Mouse (Mus musculus) hindlimb bud, embryonic 11.5 days (tissue): ENCODE measurements around the gene Susd1.
"Not testable (repeated sequence)": the region's sequence is repeated elsewhere in the genome, so short reads cannot be mapped to it uniquely, and the experiment has no call there.

Experiments used
- DNase-seq: peaks from one replicate; pipeline ENCODE4 v3.0.0-alpha.2; 2012; ENCODE audit warnings: low read depth, low spot score; ENCODE audit errors: extremely low spot score

Gene Susd1

DNA sequence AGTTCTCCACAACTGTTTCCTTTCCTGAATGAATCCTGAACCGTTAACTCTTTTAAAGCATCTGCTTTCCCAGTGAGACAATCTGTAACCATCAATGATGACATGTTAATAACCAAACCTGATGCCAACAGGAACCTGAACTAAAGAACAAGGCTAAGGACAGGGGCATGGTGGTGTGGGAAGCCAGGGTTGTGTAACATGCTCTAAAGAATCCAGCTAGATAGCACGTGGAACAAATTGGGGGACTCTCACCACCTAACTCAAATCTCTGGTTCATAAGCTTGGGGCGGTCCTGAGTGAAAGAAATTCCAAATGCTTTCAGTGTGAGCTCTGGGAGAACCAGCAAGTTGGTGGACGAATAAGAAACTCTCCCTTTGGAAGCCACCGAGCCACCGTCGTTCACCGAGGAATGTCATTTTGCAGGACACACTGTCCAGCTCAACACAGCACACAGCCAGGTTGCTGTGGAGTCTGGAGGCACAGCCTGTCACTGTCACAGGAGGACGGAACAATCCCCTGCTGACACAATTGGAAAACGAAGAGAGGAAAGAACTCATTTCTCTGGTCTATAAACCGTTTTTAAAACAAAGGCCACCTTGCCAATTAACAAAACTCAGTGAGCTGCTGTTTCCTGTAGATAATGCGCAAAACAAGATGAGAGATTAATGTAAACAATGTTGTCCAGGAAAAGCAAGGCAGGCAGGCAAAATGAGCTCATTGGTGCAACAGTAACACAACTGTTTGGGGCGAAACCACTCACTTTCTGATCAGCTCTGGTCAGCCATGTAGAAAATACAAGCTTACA, 146.3 kb downstream of the Susd1 start:
- DNase-seq: no peak

DNA sequence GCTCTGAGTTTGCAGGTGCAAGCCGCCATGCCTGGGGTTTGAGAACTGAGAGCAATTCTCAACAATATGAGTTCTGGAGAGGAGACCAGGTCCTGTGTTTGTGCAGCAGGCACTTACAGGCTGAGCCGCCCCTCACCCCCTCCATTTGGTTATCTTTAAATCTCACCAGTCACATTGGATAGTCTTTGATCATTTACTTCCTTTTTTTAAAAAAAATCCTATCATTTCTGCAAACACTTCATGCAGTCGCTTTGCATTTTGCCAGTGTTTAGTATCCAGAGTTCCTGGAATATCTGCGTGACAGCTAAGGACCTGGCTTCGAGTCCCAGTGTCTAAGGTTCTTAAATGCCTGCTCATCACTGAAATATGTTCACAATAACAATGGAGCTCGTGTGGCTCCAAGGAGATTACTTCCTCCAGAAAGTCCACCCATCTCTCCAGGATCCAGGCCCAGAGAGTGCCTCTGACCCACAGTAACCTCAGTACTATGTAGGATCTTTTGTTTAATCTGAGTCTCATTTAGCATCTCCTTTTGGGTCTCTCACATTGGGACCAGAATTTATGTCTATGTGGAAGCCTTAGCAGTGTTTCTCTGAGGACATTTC, 147.4 kb downstream of the Susd1 start:
- no peak for DNase-seq

DNA sequence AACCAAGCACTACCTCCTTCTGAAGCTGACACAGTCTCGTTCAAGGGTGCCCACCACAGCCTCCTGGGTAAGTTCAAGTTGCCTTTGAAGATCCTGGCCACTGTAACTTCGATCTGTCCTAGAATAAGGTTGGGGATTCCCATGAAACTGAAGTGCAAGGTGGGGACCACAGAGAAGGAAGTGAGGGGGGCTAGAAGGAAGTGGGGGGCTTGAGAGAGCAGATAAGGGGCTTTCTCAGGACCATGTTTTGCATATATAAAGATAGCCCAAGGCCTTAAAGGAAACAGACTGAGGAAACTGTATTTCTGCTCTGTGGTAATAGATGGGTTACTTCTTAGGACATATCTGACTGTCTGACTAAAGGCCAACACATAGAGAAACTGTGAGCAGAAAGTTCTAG, 151.3 kb downstream of the Susd1 start:
- DNase-seq: no peak

DNA sequence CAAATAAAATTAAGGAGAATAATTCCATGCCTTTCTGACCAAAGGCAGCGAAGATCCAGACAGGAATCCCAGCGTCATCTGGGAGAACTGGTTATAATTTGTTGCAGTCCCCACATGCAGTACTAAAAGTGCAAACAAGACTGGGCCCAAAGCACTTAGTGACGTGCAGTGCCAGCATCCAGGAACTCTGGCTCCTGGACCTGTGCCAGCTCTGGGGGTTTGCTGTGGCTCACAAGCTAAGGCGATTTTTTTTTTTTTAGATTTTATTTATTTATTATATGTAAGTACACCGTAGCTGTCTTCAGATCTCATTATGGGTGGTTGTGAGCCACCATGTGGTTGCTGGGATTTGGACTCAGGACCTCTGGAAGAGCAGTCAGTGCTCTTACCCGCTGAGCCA, 152.1 kb downstream of the Susd1 start:
- DNase-seq: not testable (repeated sequence)

DNA sequence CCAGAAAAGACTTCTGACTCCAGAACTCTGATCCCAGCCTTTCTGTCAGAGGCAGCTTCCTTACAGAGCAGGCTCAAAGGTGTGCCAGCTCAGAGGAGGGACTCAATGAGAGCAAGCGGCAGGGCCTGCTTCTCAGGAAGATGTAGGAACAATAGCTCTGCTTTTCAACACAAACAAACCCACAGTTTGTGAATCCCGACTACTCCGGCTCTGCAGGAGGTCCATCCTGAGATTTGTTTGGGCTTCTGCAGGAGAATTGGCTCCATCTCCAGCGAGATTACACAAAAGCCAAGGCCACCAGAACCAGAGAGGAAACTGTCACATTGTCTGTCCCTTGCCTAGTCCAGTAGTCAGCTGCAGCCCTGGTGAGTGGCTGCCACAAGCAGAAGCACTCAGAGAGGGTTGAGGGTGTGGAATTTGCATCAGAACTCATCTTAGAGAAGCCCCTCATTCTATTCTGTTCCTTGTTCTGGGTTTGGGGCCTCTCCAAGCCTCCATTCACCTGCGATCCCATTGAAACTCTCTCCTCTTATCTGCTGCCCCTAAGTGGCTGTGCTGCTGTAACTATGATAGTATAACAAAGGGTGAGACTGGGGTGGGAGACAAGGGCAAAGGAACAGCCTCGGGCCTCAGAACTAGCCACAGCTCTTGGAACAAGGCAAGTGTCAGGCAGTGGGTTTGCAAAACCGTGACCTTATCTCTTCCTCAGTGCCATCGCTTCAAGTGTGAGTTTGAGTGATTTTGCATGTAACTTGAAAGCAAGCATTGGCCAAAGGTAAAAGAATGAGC, 155.5 kb downstream of the Susd1 start:
- no peak for DNase-seq

DNA sequence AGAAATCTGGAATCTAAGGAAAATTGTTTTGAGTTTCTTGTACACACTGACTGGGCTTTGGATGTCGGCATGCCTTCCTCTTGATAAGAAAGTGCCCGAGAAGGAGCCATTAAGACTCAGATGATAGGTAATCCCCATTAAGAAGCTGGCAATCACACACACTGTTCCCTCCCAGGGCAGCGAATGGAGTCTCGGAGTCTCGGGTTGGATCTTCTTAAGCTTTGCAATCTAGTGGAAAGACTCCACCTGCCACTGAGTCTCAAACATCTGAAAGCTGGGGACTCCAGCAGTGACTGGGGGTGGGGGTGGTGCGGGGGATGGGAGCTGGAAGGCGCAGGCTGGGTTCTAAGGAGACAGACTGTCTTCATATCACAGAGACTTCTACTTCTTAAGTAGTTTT, 156.3 kb downstream of the Susd1 start:
- DNase-seq: no peak

DNA sequence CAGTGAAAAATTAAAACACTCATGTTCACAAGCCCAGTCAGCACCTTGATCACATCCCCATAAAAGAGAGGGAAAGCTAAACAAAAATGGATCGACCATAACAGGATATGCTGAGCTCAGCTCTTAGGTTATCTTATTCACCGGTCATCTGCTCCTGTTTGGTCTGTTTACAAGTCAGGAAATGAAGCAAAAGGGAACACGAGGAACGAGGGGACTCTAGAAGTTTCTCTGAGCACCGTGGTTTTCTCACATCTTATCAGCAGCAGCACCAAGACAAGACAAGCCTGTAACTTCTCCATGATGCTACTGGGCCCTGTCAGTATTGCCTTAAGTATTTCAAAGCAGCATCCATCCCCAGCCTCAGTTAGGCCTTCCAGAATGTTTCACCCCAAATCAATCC, 157.6 kb downstream of the Susd1 start:
- DNase-seq: no peak

- no peak for DNase-seq
These were observed 159.3 kb downstream of the Susd1 start for GRCm38 (mm10) chr4:59279111-59279510.

DNA sequence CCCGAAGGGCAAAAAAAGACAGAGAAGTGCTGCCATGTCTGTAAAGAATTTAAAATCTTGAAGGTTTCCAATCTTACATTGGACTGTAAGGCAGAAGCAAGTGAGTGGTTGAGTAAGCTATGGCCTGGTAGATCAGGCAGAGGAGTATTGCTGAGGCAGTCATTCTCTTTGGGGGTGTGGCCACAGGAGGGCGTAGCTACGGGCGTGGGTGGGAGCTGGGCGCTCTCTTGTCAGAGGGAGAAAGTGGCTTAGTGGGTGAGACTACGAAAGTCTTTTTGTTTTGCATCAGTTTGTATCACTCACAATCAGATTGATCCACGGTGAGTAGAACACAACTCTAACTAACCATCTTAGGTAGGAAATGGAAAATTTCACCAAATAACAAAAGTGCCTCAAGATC, 160.0 kb downstream of the Susd1 start:
- DNase-seq: no peak

DNA sequence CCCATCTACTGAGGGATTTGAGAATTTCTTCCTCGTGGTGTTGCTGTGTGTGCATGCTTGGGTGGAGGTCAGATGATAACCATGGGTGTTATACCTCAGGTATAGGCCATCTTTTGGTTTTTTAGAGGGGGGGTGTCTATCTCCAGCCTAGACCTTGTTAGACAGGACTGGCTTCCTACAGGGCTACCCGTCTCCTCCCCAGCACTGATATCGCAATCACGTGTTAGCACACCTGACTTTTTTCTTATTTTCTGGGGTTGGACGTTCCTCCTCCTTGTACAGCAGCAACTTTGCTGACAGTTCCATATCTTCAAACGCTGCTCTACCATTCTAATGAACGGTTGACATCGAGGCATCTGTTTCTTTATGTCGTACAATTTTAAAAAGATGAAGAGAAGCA, 160.5 kb downstream of the Susd1 start:
- no peak for DNase-seq

DNA sequence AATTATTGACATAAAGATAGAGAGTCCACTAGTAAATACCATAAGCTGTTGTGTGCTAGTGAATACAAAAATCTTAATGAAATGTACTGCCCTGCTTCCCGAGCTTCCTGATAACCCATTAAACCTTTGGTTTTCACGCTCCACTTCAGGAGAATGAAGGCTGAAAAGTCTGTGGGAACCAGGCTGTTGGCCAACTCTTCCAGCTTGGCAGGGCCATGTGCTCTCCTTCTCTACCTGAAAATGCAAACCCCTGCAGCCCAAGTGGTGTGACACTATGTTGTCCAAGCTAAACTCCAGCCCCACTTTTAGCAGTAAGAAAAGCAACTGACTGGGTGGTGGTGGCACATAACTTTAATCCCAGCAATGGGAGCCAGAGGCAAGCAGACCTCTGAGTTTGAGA, 162.5 kb downstream of the Susd1 start:
- no peak for DNase-seq

DNA sequence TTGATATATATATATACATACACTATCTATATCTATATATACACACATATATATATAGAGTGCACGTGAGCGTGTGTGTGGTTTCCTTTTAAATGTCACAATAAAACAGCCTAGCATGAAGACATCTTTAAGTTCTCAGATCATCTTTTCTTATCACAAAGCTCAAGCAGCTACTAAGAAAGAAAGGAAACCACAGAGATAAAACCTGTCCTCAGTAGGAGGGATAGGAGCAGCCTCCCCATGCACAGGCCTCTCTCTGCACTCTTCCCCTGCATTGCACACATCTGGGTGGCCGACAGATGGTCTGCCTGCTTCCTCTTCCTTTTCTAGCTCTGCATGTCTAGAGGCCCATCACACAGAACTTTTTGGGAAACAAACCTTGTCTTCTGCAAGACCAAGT, 162.9 kb downstream of the Susd1 start:
- no peak for DNase-seq

GRCm38 (mm10) chr4:59274136-59274535, 164.3 kb downstream of the Susd1 start:
- DNase-seq: no peak

GRCm38 (mm10) chr4:59273342-59273741, 165.1 kb downstream of the Susd1 start:
- no peak for DNase-seq

GRCm38 (mm10) chr4:59265631-59266030, 172.8 kb downstream of the Susd1 start:
- DNase-seq: no peak

- no peak for DNase-seq
These were observed 173.3 kb downstream of the Susd1 start for GRCm38 (mm10) chr4:59265182-59265581.
